Mouse (Mus musculus) layer of hippocampus, adult 18-20 months (tissue): ENCODE data around the gene Atrn. TPM values are rescaled to one million over a fixed set of nuclear protein-coding genes. Genes with fewer than 3 reads are reported as not detected.
"Not testable (repeated sequence)": the region's sequence is repeated elsewhere in the genome, so short reads cannot be mapped to it uniquely, and the experiment has no call there.

ENCODE experiments used
- DNase-seq, 2 experiments: peaks; one replicate each; pipeline ENCODE4 v3.0.0; 2022; ENCODE audit warnings: low spot score in 2 of 2
- total RNA-seq, 2 experiments: library from RNA; stranded (reverse); gene quantifications; 2 replicates each; pipeline ENCODE4 v1.2.3; 2021

The Atrn gene
- total RNA-seq, 2 experiments from 2014 or later = 99.6 to 107 TPM

GRCm38 (mm10) chr2:130958906-130959305, 52.6 kb downstream of the Atrn start:
- no peak for DNase-seq

GRCm38 (mm10) chr2:130961851-130962250, 55.6 kb downstream of the Atrn start:
- peak in 1 of 2 experiments; percentile 20 for DNase-seq

GRCm38 (mm10) chr2:130965042-130965441, 58.7 kb downstream of the Atrn start:
- no peak for DNase-seq

GRCm38 (mm10) chr2:130971030-130971429, 64.7 kb downstream of the Atrn start:
- DNase-seq = no peak

DNA sequence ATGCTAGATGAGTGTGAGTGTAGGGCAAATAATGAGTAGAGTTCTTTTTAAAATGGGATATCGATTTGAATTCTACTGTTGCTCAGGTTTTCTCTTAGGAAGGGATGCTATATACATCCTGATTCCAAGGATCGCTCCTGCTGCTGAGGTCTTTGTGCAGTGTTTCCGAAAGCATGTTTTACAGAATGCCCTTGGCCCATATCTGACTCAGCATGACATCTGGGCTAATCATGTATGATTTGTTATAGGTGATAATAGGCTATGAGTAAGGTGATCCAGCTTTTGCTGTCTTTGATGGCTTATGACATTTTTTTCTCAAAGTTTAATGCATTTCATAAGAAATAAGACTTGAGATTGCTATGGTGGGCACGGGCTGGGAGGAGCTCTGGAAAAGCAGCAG, 66.1 kb downstream of the Atrn start:
- DNase-seq = no peak

DNA sequence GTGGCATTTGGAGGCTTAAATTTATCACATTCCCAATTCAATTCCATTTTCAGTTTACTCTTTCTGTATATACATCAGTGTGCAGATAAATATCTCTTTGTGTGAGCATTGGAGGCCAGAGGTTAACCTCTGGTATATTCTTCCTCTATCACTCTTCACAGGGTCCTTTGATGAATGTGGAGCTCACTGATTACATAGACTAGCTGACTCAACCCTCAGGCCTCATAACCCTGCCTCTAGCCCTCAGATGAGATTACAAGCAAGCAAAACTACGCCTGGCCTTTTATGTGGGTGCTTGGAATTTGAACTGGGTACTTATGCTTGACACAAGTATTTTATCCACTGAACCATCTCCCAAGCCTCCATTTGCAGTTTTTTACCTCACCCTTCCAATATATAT, 68.6 kb downstream of the Atrn start:
- DNase-seq = no peak

- no peak for DNase-seq
These were observed 71.3 kb downstream of the Atrn start for GRCm38 (mm10) chr2:130977589-130977988.

- no peak for DNase-seq
These were observed 72.0 kb downstream of the Atrn start for GRCm38 (mm10) chr2:130978058-130978847.

DNA sequence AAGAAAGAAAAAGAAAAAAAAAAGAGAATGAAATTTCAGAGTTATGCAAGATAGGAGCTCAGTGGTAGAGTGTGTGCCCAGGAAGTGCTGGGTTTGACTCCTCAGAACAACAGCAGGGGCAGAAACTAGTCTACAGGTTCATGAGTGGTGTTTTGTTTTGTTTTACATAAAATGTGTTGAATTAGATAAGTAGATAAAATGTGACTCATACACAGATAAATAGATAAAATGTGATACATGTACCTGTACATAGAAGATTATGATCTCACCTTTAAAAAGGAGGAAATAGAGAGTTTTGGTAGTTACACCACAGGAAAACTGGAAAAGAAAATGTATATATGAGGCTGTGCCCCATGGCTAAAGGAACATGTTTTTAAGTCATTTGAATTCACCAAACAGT, 72.8 kb downstream of the Atrn start:
- no peak for DNase-seq

DNA sequence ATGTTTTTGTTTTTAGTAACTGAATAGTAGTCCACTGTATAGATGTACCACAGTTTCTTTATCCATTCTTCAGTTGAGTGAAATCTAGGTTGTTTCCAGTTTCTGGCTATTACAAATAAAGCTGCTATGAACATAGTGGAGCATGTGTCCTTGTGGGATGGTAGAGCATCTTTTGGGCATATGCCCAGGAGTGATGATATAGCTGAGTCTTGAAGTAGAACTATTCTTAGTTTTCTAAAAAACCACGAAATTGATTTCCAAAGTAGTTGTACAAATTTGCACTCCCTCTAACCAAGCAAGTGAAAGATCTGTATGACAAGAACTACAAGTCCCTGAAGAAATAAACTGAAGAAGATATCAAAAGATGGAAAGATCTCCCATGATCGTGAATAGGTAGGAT, 86.5 kb downstream of the Atrn start:
- DNase-seq = no peak

DNA sequence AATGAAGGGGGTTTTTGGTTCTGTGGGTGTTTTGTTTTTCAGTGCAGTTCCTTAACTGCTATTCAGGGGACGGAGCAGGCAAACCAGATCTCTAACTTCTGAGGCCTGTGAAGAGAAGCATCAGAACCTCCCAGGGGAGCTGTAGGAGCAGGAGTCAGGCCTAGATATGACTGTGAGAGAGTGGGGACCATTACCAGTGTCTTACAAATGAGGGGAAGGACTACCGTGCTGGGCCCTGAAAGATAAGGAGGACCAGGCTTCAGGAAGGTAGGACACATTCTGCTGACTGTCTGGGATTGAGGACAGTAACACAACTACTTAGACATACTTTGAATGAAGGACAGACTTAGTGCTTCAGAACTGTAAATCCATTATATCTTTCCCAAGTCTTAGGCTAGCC, 102.8 kb downstream of the Atrn start:
- DNase-seq = no peak

GRCm38 (mm10) chr2:131010566-131010965, 104.3 kb downstream of the Atrn start:
- DNase-seq = no peak

GRCm38 (mm10) chr2:131025230-131025629, 118.9 kb downstream of the Atrn start:
- DNase-seq = no peak

DNA sequence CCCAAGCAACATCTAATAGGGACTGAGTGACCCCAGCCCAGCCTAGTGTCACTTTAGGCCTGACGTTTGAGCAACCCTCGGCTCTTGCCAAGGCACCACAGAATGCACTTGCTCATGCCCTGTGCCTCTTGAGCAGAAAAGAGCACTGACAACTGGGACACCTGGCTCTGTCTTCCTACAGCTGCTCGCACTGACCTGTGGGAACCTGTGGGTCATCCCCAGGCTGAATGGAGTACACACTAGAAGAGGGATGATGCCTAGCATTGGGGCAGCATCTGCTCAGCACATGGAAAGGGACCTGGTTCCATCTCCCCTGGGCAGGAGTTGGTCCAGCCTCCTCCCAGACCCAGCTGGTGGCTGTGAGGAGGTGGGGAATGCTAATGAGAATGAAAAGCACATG, 120.6 kb downstream of the Atrn start:
- DNase-seq = no peak

GRCm38 (mm10) chr2:131029065-131029935, 123.0 kb downstream of the Atrn start:
- DNase-seq = no peak

DNA sequence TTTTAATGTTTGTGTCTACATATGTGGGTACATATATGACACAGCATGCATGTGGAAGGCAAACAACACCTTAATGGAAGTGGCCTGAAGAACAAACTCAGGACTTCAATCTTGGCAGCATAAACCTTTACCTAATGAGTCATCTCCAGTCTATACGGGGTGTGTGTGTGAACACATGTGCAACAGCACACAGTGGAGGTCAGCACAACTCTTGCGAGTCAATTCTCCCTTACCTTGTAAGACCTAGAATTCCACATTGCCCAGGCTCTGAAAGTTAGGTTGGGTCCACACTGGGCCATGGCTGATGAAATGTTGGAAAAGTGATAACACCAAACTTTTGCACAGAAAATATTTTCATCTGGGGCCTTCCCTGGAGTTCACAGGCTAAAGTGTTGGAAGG, 124.3 kb downstream of the Atrn start:
- no peak for DNase-seq

- no peak for DNase-seq
These were observed 124.7 kb downstream of the Atrn start for GRCm38 (mm10) chr2:131030998-131031397.

- not testable (repeated sequence) for DNase-seq
These were observed 125.1 kb downstream of the Atrn start for GRCm38 (mm10) chr2:131031406-131031805.

GRCm38 (mm10) chr2:131036343-131036742, 130.0 kb downstream of the Atrn start:
- no peak for DNase-seq

- DNase-seq = no peak
These were observed 130.5 kb downstream of the Atrn start for GRCm38 (mm10) chr2:131036757-131037156.

GRCm38 (mm10) chr2:131037226-131037990, 131.1 kb downstream of the Atrn start:
- peak; percentile 40 to 63 for DNase-seq

DNA sequence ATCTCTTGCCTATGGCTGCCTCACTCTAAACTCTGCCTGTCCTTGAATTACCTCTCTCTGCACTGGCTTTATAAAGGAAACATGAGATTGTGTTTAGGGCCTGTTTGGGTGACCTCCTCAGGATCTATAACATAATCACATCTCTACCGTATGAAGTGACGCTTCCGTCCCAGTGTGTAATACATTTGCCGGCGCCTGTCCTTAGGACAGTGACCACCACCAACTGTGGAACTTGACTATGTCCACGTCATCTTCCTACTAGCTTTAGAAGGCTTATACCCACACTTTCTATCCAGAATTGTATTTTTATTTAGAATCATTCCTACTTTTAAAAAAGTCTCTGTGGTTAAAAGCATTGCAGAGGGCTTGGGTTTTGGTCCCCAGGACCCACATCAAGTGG, 131.9 kb downstream of the Atrn start:
- no peak for DNase-seq
